Mouse (Mus musculus): ENCODE data around the gene Ccna1.

The Ccna1 gene

GRCm38 (mm10) chr3:55065738-55066665, 10.7 kb upstream of the Ccna1 start:
- no peak for DNase-seq (ENCODE audit: low spot score in 2 of 2)

- peak; percentile 9 to 68 for DNase-seq (ENCODE audit: low spot score in 2 of 2)
Observed at GRCm38 (mm10) chr3:55064396-55064795, 9.1 kb upstream of the Ccna1 start.

GRCm38 (mm10) chr3:55062653-55063052, 7.4 kb upstream of the Ccna1 start:
- no peak for DNase-seq (ENCODE audit: low spot score in 2 of 2)

GRCm38 (mm10) chr3:55056376-55056775, 1.1 kb upstream of the Ccna1 start:
- no peak for DNase-seq (ENCODE audit: low spot score in 2 of 2)

- DNase-seq (ENCODE audit: low spot score in 2 of 2), result no peak
Observed at GRCm38 (mm10) chr3:55055747-55056120, 433 bp upstream of the Ccna1 start.

- no peak for DNase-seq (ENCODE audit: low spot score in 2 of 2)
Observed at GRCm38 (mm10) chr3:55054231-55054630, 1.1 kb downstream of the Ccna1 start.

GRCm38 (mm10) chr3:55044601-55045370, 10.5 kb downstream of the Ccna1 start:
- DNase-seq (ENCODE audit: low spot score in 2 of 2), result no peak

- no peak for DNase-seq (ENCODE audit: low spot score in 2 of 2)
Observed at GRCm38 (mm10) chr3:55037608-55038007, 17.7 kb downstream of the Ccna1 start.

GRCm38 (mm10) chr3:55027271-55027840, 27.9 kb downstream of the Ccna1 start:
- no peak for DNase-seq (ENCODE audit: low spot score in 2 of 2)

- no peak for DNase-seq (ENCODE audit: low spot score in 2 of 2)
Observed at GRCm38 (mm10) chr3:55025502-55025901, 29.8 kb downstream of the Ccna1 start.

GRCm38 (mm10) chr3:55023347-55023746, 32.0 kb downstream of the Ccna1 start:
- no peak for DNase-seq (ENCODE audit: low spot score in 2 of 2)

- DNase-seq (ENCODE audit: low spot score in 2 of 2), result no peak
Observed at GRCm38 (mm10) chr3:55022247-55022646, 33.1 kb downstream of the Ccna1 start.

GRCm38 (mm10) chr3:55012536-55012935, 42.8 kb downstream of the Ccna1 start:
- no peak for DNase-seq (ENCODE audit: low spot score in 2 of 2)

GRCm38 (mm10) chr3:55011681-55012080, 43.6 kb downstream of the Ccna1 start:
- no peak for DNase-seq (ENCODE audit: low spot score in 2 of 2)

- DNase-seq (ENCODE audit: low spot score in 2 of 2), result no peak
Observed at GRCm38 (mm10) chr3:55008965-55009741, 46.1 kb downstream of the Ccna1 start.

- no peak for DNase-seq (ENCODE audit: low spot score in 2 of 2)
Observed at GRCm38 (mm10) chr3:55004036-55004435, 51.3 kb downstream of the Ccna1 start.

- DNase-seq (ENCODE audit: low spot score in 2 of 2), result no peak
Observed at GRCm38 (mm10) chr3:55001677-55002076, 53.6 kb downstream of the Ccna1 start.

All from thymus, postnatal 10 days (tissue).